Mouse (Mus musculus) C2C12 (cell line): ENCODE data around the gene Dagla. TPM values are rescaled to one million over a fixed set of nuclear protein-coding genes. Genes with fewer than 3 reads are reported as not detected.

Experiments
- H3K27me3 ChIP-seq: one replicate; pipeline ENCODE4 v1.6.1; 2011; ENCODE audit not compliant: control insufficient read depth, insufficient read depth, insufficient read length
- H3K36me3 ChIP-seq: one replicate; pipeline ENCODE4 v1.6.1; 2011; ENCODE audit not compliant: control insufficient read depth, insufficient read depth
- H3K4me3 ChIP-seq: one replicate; pipeline ENCODE4 v1.5.1; 2011; ENCODE audit warnings: mild to moderate bottlenecking, control low read depth; ENCODE audit not compliant: poor library complexity, insufficient read depth, severe bottlenecking
- H3K79me2 ChIP-seq: one replicate; pipeline ENCODE4 v1.6.1; 2011; ENCODE audit not compliant: control insufficient read depth, insufficient read depth
- H3K79me3 ChIP-seq: one replicate; pipeline ENCODE4 v1.6.1; 2011; ENCODE audit warnings: low read depth, control low read depth
- H3ac ChIP-seq: one replicate; pipeline ENCODE3; 2011; ENCODE audit warnings: low read depth; ENCODE audit not compliant: control insufficient read depth, insufficient read length
- CEBPB ChIP-seq: IDR thresholded peaks from one replicate; pipeline ENCODE4 v1.6.1; 2011; ENCODE audit warnings: low read depth, mild to moderate bottlenecking, control low read depth, moderate library complexity
- CTCF ChIP-seq: IDR thresholded peaks from one replicate; pipeline ENCODE4 v1.5.1; 2011; ENCODE audit not compliant: control insufficient read depth, insufficient read depth, insufficient read length
- FOSL1 ChIP-seq: IDR thresholded peaks from one replicate; pipeline ENCODE4 v1.8.0; 2011; ENCODE audit warnings: mild to moderate bottlenecking, low read length; ENCODE audit not compliant: poor library complexity, insufficient read depth, severe bottlenecking
- MAX ChIP-seq: IDR thresholded peaks from one replicate; pipeline ENCODE4 v1.6.1; 2011; ENCODE audit warnings: mild to moderate bottlenecking, control low read depth
- MYOD1 ChIP-seq: IDR thresholded peaks from one replicate; pipeline ENCODE4 v1.6.1; 2011; ENCODE audit warnings: low read depth; ENCODE audit not compliant: control insufficient read depth, insufficient read length
- MYOG ChIP-seq: IDR thresholded peaks from one replicate; pipeline ENCODE4 v1.6.1; 2011; ENCODE audit not compliant: control insufficient read depth, insufficient read length; ENCODE audit errors: extremely low read depth
- USF1 ChIP-seq: IDR thresholded peaks from one replicate; pipeline ENCODE4 v1.6.1; 2011; ENCODE audit warnings: low read depth, mild to moderate bottlenecking, control low read depth, moderate library complexity
- polyA plus RNA-seq: library from polyadenylated mRNA; unstranded; fragments of >200 nt; fragmentation: generic; extraction: Trizol; gene quantifications from one replicate; pipeline ENCODE4 v1.2.1, GENCODE M21; 2012; ENCODE audit warnings: missing spikeins

Dagla gene
- polyA plus RNA-seq, 1 experiment: 8.3 TPM

DNA sequence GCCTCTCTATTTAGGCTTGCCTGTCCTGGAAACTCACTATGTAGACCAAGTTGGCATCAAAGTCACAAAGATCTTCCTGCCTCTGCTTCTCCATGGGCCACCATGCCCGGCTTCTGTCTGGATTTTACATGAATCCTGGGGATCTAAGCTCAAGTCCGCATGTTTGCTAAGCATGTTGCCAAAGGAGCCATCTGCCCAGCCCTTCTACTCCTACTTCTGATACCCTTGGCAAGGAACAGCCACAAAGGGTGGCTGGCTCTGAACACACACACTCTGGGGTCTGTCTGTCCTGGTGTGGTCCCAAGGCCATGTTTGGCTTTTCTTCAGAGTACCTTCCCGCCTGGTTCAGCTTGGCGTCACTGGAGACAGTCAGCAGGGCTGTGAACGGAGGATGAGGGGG is 2.7 kb upstream of the Dagla start:
- H3K4me3 ChIP-seq: no peak overlapping the region

DNA sequence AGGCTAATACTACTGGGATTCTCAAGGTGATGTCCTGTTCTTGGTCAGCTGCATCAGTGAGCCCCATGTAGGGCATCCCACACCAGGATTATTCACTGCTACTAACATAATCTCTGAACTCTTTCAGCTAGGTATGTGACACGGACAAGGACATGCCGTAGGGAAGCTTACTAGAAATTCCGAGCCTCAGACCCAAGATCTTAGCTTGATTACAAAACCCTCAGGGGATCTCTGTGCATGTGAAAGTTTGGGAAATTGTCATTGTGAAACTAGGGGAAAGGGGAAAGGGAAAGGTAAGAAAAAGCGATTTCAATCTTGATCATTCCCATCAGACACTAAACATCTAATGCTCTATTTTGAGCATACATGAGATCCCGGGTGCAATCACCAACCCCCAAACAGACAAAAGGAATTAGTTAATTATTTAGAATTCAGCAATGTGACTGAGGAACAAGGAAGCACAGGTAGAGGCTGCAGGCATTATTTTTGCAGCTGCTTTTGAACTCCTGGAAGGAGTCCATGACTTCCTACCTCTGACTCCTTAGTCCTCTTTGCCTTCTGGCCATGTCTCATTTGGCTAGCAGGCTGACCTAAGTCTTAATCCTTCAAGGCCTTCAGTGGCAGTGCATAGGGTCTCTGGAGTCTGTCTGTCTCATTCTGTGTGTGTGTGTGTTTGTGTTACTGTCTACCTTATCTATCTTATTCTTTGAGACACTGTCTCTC is 2.0 kb upstream of the Dagla start:
- H3ac ChIP-seq: no peak overlapping the region

More for the DNA sequence above, 2.7 kb upstream of the Dagla start:
- Histone ChIP-seq H3K36me3 (no peaks in the 10 kb centered on the region), H3K79me2 (peaks cover 23% of the 10 kb centered on the region), H3ac (no peak overlapping the region), H3K79me3 (peaks cover 15% of the 10 kb centered on the region), H3K27me3 (no peaks in the 10 kb centered on the region)
- no peak for TF ChIP-seq MAX
- no peak for TF ChIP-seq USF1
- no peak for TF ChIP-seq CTCF
- TF ChIP-seq MYOG: no peak
- no peak for TF ChIP-seq CEBPB
- no peak for TF ChIP-seq MYOD1
- TF ChIP-seq FOSL1: no peak

DNA sequence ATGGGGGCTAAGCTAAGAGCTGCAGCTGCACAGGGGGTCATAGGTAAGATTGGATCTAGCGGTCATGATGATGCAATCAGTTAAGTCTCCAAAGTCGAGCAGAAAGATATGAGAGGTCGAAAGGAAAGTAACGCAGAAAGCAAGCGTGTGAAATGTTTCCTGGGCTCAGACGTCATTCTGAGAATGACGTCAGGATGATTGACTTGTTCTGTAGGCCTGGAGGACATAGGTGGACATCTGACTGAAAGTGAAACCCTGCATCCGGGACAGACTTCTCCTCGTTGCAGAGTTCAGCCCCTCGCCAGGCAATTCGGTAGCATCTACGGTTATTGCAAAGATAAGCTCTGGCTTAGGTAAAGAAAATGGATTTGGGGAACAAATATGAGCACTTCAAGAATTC is 963 bp upstream of the Dagla start:
- TF ChIP-seq USF1 (no peak), MAX (no peak)
- Histone ChIP-seq H3K79me3 (peaks cover 19% of the 10 kb centered on the region), H3K27me3 (no peaks in the 10 kb centered on the region), H3K36me3 (no peaks in the 10 kb centered on the region), H3K79me2 (peaks cover 33% of the 10 kb centered on the region), H3ac (no peak overlapping the region), H3K4me3 (no peak overlapping the region)

More for the DNA sequence above, 2.0 kb upstream of the Dagla start:
- TF ChIP-seq USF1 (no peak), MAX (no peak), MYOD1 (no peak), FOSL1 (no peak), CEBPB (no peak), MYOG (no peak), CTCF (no peak)
- Histone ChIP-seq H3K79me3 (peaks cover 19% of the 10 kb centered on the region), H3K79me2 (peaks cover 29% of the 10 kb centered on the region), H3K36me3 (no peaks in the 10 kb centered on the region), H3K4me3 (no peak overlapping the region), H3K27me3 (no peaks in the 10 kb centered on the region)

DNA sequence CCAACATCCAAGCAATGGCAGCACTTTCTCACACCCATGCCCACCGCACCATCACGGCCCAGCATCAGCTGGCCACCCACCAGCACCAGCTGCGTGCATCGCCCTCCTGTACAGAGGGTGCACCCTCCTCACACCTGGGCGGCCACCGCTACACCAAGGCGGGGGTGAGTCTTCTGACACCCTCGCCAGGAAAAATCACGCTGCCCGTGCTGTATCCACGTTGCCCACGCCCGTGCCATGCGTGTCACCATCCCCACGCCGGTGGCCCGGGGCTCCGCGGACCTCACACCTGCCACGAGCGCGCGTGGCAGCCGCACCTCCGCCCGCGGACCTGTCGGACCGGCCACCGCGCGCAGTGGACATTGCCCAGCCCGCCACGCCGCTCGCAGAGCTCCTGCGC is 282 bp downstream of the Dagla start:
- Histone ChIP-seq H3K79me2 (peaks cover 45% of the 10 kb centered on the region), H3K4me3 (peak overlapping the region; percentile 59), H3ac (peak overlapping the region; percentile 72), H3K36me3 (no peaks in the 10 kb centered on the region), H3K27me3 (no peaks in the 10 kb centered on the region), H3K79me3 (peaks cover 29% of the 10 kb centered on the region)
- no peak for TF ChIP-seq USF1
- TF ChIP-seq MYOG: no peak
- no peak for TF ChIP-seq MAX
- TF ChIP-seq CEBPB: no peak
- TF ChIP-seq CTCF: no peak
- no peak for TF ChIP-seq MYOD1
- no peak for TF ChIP-seq FOSL1

DNA sequence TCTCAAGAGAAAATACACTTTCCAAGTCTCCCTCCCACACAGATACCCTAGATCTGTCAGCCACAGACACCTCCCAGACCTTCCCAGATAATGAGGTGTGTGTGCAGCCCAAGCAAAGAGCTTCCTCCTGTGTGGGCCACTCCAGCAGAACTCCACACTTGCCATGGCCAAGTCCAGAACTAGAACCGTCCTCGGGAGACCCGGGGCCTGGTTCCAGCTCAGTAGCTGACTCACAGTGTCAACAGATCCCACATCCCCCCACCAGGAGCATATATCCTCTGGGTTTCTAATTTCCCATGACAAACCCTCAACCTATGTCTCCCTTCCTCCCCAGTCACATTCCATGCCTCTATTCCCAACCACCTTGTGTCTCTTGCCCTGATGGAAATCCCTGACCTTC is 1.8 kb downstream of the Dagla start:
- peaks cover 61% of the 10 kb centered on the region for H3K79me2 ChIP-seq
- peak; percentile 43 for TF ChIP-seq MYOD1
- no peak for TF ChIP-seq CEBPB
- TF ChIP-seq FOSL1: peak; percentile 40
- no peak for TF ChIP-seq USF1
- TF ChIP-seq MAX: no peak
- TF ChIP-seq CTCF: no peak
- TF ChIP-seq MYOG: no peak
- H3K27me3 ChIP-seq: no peaks in the 10 kb centered on the region
- no peaks in the 10 kb centered on the region for H3K36me3 ChIP-seq
- peaks cover 37% of the 10 kb centered on the region for H3K79me3 ChIP-seq
- no peak overlapping the region for H3ac ChIP-seq
- H3K4me3 ChIP-seq: no peak overlapping the region

DNA sequence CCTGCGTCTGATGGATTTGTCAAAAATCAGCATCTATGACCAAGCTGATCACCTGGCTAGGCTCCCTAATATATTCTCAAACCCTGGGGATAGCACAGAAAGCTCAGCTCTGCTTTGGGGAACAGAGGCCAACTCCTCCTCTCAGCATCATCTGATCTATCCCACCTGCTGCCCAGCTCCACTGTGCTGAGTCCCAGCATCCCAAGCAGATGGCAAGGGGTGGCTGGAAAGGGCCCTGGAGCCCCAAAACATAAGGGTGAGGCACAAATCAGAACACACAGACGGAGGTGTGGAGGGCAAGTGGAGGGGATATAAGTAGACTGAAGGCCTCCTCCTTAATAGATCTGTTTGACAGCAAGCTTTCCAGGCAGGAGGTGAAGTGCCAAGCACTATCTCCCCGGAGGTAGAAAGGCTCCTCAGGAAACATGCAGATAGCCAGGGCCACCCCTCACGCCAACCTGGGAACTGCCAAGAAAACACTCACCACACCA is 2.8 kb downstream of the Dagla start:
- Histone ChIP-seq H3K36me3 (no peaks in the 10 kb centered on the region), H3K79me3 (peaks cover 35% of the 10 kb centered on the region), H3ac (no peak overlapping the region), H3K79me2 (peaks cover 70% of the 10 kb centered on the region), H3K27me3 (no peaks in the 10 kb centered on the region), H3K4me3 (no peak overlapping the region)
- TF ChIP-seq MYOD1 (no peak), MAX (no peak), CTCF (no peak), USF1 (no peak)
